Mouse (Mus musculus) spleen, postnatal 0 days (tissue): ENCODE data around the gene Gm44502. TPM values are rescaled to one million over a fixed set of nuclear protein-coding genes. Genes with fewer than 3 reads are reported as not detected.

Experiments used
- polyA plus RNA-seq: library from polyadenylated mRNA; unstranded; fragments of >200 nt; fragmentation: Nextera tagmentation; extraction: Ambion mirVana; gene quantifications from 2 replicates; pipeline ENCODE4 v1.2.1, GENCODE M21; 2015

Gm44502 gene
- not detected in 2 replicates for polyA plus RNA-seq

DNA sequence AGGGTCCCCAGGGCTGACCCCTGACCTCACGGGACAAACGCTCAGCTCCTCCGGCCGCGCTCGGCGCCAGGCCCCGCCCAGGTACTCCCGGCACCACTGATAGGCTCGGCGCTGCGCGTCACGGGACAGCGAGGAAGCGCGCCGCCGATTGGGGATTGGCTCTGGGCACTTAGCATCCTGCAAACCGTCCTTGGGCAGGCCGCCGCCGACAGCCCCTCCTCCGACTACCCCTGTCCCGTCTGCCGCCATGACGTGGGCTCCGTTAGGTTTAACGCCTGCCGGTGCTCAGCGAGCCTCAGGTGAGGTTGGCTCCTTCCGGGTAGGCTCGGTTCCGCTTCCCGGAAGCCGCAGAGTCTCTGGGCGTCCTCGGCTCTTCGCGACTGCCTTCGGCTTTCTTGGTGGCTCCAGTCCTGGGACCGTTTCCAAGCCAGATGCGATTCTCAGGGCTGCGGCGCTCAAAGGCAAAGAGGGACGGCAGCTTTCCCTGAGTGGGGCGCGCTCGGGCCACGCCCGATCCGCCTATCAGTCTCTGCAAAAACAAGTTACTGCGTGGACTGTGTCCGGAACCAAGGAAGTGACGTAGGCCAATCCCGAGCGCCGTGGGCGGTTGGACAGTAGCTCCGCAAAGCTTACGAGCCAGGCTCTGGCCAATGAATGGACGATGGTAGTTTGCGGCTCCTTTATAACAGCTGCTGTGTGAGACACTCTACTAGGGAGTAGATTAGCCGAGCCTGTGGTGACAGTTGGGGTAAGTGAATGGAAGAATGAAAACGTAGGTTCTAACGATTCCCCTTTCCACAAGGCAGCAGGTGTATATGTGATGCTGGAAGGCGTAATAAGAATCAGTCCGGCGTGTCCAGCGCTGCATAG, at the start of gene Gm44502, which contains the start of the genes C730034F03Rik and Chkb:
Gene Gm44502 (minus strand): TSS at position 345 of the 870 bp plus-strand sequence.
Gene C730034F03Rik (plus strand): TSS at position 238 of the 870 bp plus-strand sequence.
Gene Chkb (minus strand): TSS at position 557 of the 870 bp plus-strand sequence.

DNA sequence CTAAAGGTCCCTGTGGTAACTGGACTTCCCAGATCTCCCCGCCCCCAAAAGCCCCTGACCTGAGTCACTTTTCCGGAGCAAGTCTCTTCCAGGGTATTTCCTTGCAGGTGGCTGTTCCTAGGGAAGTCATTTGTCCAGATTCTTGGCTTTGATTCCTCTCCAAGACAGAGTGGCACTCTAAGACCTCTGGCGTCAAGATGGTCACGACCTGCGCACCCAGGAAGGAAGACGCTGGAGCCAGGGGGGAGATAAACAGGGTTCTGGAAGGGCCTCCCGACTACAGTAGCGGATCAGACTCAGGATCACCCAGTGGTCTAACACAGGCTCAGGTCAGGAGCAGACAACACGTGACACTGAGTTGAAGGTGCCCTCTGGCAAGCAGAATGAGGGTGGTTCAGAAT, 47.6 kb upstream of the Gm44502 start, which contains the start of gene Arsa:
Gene Arsa (minus strand): TSS at position 335 of the 401 bp plus-strand sequence.

GRCm38 (mm10) chr15:89453865-89454478, 24.5 kb upstream of the Gm44502 start, which contains the start of gene Mapk8ip2:
Mapk8ip2 (plus strand) TSS chr15:89453913.

GRCm38 (mm10) chr15:89425711-89426121, 3.8 kb downstream of the Gm44502 start, which contains the start of gene Cpt1b:
Cpt1b (minus strand) TSS chr15:89425863.

GRCm38 (mm10) chr15:89410118-89410517, 19.4 kb downstream of the Gm44502 start, which contains the start of gene Syce3:
Syce3 (minus strand) TSS chr15:89410503.

GRCm38 (mm10) chr15:89384617-89385016, 44.9 kb downstream of the Gm44502 start, which contains the start of gene Klhdc7b:
Klhdc7b (plus strand) TSS chr15:89384917.

DNA sequence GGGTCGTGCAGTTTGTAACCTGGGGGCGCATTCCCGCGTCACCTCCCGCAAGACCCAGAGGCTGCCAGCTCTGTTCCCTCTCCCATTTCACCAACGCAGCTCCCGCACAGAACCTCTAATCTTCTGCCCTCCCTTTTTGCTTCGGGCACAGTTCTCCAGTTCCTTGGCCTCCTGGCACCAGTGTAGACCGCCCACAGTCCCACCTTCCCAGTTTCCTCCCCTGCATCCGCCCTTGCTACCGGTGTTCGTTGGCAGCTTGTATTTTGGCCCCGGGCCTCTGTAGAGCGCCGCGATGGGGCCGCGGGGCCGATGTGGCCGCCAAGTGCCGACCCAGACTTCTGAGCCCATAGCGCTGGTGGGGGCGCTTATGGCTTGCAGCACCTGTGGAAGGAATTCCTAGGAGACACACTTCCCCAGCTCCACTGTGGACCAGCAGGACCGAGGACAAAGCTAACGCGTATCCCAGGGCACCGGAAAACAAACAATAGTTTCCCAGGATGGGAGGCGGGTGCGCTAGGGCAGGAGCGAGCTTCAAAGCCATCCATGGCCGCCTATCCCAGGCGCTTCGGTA, 50.6 kb downstream of the Gm44502 start, which contains the start of gene Odf3b:
Gene Odf3b (minus strand): TSS at position 452 of the 571 bp plus-strand sequence.

DNA sequence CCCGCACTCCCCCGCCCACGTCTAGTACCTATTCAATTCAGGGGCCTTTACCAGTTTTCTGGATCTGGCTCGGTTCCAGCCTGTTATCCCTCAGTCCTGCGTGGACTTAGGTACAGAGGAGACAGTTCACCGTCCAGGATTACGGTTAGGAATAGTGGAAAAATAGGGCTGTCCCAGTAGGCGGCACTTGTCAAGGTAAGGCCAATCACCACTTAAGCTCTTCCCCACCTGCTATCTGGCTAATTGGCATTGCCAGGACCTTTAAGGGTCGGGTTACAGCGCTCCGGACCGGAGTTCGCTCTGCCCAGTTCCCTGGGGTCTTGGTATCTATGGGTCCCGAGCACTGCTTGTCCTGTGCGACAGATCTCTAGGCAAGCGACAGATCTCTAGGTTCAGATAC, 52.5 kb downstream of the Gm44502 start, which contains the start of gene Tymp:
Gene Tymp (minus strand): TSS at position 83 of the 400 bp plus-strand sequence.

GRCm38 (mm10) chr15:89373762-89374248, 55.7 kb downstream of the Gm44502 start, which contains the start of gene Sco2:
Sco2 (minus strand) TSS chr15:89373846.

Other genes starting within 250 kb of the Gm44502 start
- gene Plxnb2, start 248.9 kb downstream of the Gm44502 start, polyA plus RNA-seq: 25.8 and 35.7 TPM in 2 replicates
- 3.8 and 4.0 TPM in 2 replicates for gene Dennd6b, start 233.2 kb downstream of the Gm44502 start, polyA plus RNA-seq
- 46.2 and 46.5 TPM in 2 replicates for gene Ppp6r2, start 218.1 kb downstream of the Gm44502 start, polyA plus RNA-seq
- 36.5 and 38.4 TPM in 2 replicates for gene Sbf1, start 114.4 kb downstream of the Gm44502 start, polyA plus RNA-seq
- gene Adm2, start 107.0 kb downstream of the Gm44502 start, polyA plus RNA-seq: 0.16 TPM in 1 of 2 replicates, not detected in the other
- not detected in 2 replicates for gene Miox, start 95.3 kb downstream of the Gm44502 start, polyA plus RNA-seq
- 28.5 and 29.5 TPM in 2 replicates for gene Lmf2, start 74.0 kb downstream of the Gm44502 start, polyA plus RNA-seq
- 134 and 143 TPM in 2 replicates for gene Ncaph2, start 74.0 kb downstream of the Gm44502 start, polyA plus RNA-seq
- gene Sco2, start 55.9 kb downstream of the Gm44502 start, polyA plus RNA-seq: 4.5 and 4.6 TPM in 2 replicates
- 0.82 and 1.4 TPM in 2 replicates for gene Tymp, start 52.7 kb downstream of the Gm44502 start, polyA plus RNA-seq
- 4.3 and 4.7 TPM in 2 replicates for gene Odf3b, start 50.4 kb downstream of the Gm44502 start, polyA plus RNA-seq
- gene Klhdc7b, start 44.8 kb downstream of the Gm44502 start, polyA plus RNA-seq: 0.04 TPM in 1 of 2 replicates, not detected in the other
- gene Syce3, start 19.2 kb downstream of the Gm44502 start, polyA plus RNA-seq: not detected in 2 replicates
- gene Cpt1b, start 3.8 kb downstream of the Gm44502 start, polyA plus RNA-seq: 0.46 and 0.59 TPM in 2 replicates
- 3.5 and 3.7 TPM in 2 replicates for gene C730034F03Rik, start 107 bp downstream of the Gm44502 start, polyA plus RNA-seq
- 42.4 and 51.5 TPM in 2 replicates for gene Chkb, start 212 bp upstream of the Gm44502 start, polyA plus RNA-seq
- 0.06 TPM in 1 of 2 replicates, not detected in the other for gene Mapk8ip2, start 24.2 kb upstream of the Gm44502 start, polyA plus RNA-seq
- 7.9 and 10.0 TPM in 2 replicates for gene Arsa, start 47.7 kb upstream of the Gm44502 start, polyA plus RNA-seq
- 1.9 and 2.1 TPM in 2 replicates for gene Shank3, start 69.9 kb upstream of the Gm44502 start, polyA plus RNA-seq
- gene Acr, start 138.6 kb upstream of the Gm44502 start, polyA plus RNA-seq: 0.07 and 0.23 TPM in 2 replicates
- gene Rabl2, start 162.2 kb upstream of the Gm44502 start, polyA plus RNA-seq: 8.0 and 9.7 TPM in 2 replicates